Mouse (Mus musculus): Measurements from ENCODE around the gene Larp4. TPM values are rescaled to one million over a fixed set of nuclear protein-coding genes. Genes with fewer than 3 reads are reported as not detected.
A peak's percentile ranks its signal among the peaks of the same experiment; 100 is the strongest.
"Not testable (repeated sequence)": the region's sequence is repeated elsewhere in the genome, so short reads cannot be mapped to it uniquely, and the experiment has no call there.

Gene Larp4
- total RNA-seq (2021): 10 to 100 TPM; 48.6 to 61.9 TPM
- long read RNA-seq, experiment 1, full-length matches to known transcripts: 11 of 28 reads
- long read RNA-seq, experiment 1, partial matches to known transcripts: 1 of 28 reads
- long read RNA-seq, experiment 1, other reads (novel, unspliced or antisense): 16 of 28 reads
- long read RNA-seq, experiment 2, full-length matches to known transcripts: 11 of 26 reads
- long read RNA-seq, experiment 2, partial matches to known transcripts: 2 of 26 reads
- long read RNA-seq, experiment 2, other reads (novel, unspliced or antisense): 13 of 26 reads

DNA sequence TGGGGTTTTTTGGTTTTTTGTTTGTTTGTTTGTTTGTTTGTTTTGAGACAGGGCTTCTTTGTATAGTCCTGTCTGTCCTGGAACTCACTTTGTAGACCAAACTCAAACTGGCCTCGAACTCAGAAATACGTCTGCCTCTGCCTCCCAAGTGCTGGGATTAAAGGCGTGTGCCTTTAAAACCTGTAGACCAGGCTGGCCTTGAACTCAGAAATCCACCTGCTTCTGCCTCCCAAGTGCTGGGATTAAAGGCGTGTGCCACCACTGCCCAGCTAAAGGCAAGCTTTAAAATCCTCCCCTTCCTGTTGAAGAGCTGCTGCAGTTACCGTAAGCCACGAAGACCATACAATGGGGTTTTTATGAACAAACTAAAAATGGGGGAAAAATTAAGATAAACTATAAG lies at the start of gene Larp4:
TSS of gene Larp4 (plus strand) at position 301 of the 400 bp plus-strand sequence.
- Histone ChIP-seq H3K4me3 (peak within 1 kb of the TSS; percentile 19; the same call in 1 of the 2 replicates), H3K27ac (peak within 1 kb of the TSS; percentile 61)
- intact Hi-C loops (cut with DNase I): loop anchor here (5.0 kb wide), 1 partner anchor 648 kb away; the partner anchor contains the start of gene Dazap2
- not testable (repeated sequence) for DNase-seq

DNA sequence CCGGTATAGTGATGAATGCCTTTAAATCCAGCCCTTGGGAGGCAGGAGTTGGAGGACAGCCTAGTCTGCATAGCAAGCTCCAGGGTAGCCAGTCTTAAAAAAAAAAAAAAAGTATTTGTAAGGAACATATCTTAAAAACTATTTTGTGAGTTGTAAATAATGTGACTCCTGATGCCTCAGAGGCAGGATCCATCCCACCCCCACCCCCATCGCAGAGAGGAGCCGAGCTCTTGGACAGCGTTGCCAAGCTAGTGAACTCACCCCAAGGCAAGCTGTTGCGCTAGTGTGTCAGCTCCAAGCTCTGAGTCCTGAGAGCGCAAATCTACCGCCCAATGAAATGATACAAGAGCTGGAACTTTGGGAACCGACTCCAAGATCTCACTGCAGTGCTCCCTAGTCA lies 38.6 kb upstream of the Larp4 start:
- no peak for DNase-seq
- Histone ChIP-seq H3K27ac (no peak overlapping the region), H3K4me3 (no peak overlapping the region)
- intact Hi-C loops (cut with DNase I): no loop called here
- TF ChIP-seq CTCF (IDR thresholded peaks at IDR 0.05): no peak

DNA sequence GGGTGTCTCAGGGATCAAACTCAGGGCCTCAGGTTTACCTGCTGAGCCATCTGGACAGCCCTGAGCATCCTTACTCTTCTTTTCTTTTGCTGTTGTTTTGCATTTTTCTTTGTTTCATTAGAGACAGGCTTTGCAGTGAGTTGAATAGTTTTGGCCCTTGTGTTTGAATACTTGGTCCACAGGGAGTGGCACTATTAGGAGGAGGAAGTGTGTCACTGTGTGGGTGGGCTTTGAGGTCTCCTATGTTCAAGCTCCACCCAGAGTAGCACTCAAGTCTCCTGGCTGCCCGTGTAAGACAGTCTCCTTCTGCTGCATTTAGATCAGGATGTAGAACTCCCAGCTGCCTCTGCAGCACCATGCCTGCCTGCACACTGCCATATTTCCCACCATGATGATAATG lies 35.4 kb upstream of the Larp4 start:
- no peak for TF ChIP-seq CTCF (IDR thresholded peaks at IDR 0.05)
- Histone ChIP-seq H3K4me3 (no peak overlapping the region), H3K27ac (no peak overlapping the region)
- no peak for DNase-seq
- intact Hi-C loops (cut with DNase I): no loop called here

DNA sequence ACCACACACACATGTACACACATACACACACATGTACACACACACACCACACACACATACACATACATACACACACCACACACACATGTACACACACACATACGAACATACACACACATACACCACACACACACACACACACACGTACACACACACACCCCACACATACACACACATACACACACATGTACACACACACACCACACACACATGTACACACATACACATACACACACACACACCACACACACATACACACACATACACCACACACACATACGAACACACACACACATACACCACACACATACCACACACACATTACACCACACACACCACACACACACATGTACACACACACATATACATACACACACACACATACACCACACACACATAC lies 33.2 kb upstream of the Larp4 start:
- no peak overlapping the region for H3K4me3 ChIP-seq
- no peak for TF ChIP-seq CTCF (IDR thresholded peaks at IDR 0.05)
- intact Hi-C loops (cut with DNase I): no loop called here
- DNase-seq: no peak
- no peak overlapping the region for H3K27ac ChIP-seq

DNA sequence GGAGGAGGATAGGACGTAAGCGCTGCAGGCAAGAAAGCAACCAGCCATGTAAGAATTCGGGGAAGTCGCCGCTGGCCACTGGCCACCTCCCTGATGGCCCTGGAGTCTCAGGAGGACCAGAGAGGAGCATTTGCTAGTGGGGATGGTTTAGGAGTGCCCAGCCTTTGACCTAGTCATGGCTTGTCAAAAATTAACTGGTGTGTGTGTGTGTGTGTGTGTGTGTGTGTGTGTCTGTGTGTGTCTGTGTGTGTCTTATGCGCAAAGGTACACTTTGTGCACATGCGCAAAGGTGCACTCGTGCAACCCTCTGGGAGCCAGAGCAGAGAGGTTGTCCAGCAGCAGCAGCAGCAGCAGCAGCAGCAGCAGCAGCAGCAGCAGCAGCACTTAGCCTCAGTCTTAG lies 32.0 kb upstream of the Larp4 start:
- Histone ChIP-seq H3K27ac (no peak overlapping the region), H3K4me3 (no peak overlapping the region)
- no peak for DNase-seq
- intact Hi-C loops (cut with DNase I): no loop called here
- no peak for TF ChIP-seq CTCF (IDR thresholded peaks at IDR 0.05)

DNA sequence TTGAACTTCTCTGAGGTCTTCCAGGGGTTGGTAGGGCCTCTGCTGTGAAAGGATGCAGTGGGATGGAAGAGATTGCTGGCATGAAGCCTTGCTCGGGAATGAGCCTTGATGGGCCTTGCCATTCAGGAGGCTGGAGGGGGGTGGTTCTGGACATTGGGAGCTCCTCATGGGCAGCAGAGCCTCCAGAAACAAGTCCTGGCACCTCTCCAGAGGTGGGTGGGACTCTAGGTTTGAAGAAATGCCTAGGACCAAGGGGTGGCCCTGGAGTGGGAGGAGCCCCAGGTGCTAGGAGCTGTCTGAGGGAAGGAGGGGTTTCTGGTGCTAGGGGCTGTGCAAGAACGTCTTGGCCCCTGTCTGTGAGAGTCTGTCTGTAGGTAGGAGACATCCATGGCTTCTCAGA lies 29.4 kb upstream of the Larp4 start:
- DNase-seq: no peak
- TF ChIP-seq CTCF (IDR thresholded peaks at IDR 0.05): no peak
- Histone ChIP-seq H3K27ac (no peak overlapping the region), H3K4me3 (no peak overlapping the region)
- intact Hi-C loops (cut with DNase I): no loop called here

DNA sequence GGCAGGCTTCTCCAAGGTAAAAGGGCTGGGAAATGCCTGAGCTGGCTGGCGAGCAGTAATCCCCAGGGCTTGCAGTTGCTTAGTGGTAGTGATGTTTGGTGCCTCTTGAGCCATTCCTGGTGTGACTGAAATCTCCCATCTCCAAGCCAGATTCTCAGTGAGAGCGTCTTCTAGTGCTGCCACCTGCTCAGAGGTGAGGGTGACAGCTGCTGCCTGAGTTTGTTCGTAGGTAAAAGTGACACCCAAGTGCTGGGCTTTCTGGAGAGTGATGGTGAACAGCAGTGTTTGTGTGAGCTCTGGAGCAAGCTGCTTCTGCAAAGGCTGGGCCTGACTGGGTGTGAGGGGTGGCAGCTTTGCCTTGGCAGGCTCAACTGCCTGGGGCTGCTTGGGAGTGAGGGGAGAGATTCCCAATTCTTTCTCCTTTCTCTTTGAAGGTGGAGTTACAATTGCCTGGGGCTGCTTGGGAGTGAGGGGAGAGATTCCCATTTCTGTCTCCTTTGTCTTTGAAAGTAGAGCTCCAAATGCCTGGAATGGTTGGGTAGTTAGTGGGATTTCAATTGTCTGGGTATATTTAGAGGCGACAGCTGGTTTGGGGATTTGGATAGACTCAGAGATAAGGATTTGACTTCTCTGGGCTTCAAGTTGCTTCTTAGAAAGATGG lies 28.8 kb upstream of the Larp4 start:
- Histone ChIP-seq H3K27ac (no peak overlapping the region), H3K4me3 (no peak overlapping the region)
- no peak for TF ChIP-seq CTCF (IDR thresholded peaks at IDR 0.05)
- intact Hi-C loops (cut with DNase I): no loop called here
- no peak for DNase-seq

DNA sequence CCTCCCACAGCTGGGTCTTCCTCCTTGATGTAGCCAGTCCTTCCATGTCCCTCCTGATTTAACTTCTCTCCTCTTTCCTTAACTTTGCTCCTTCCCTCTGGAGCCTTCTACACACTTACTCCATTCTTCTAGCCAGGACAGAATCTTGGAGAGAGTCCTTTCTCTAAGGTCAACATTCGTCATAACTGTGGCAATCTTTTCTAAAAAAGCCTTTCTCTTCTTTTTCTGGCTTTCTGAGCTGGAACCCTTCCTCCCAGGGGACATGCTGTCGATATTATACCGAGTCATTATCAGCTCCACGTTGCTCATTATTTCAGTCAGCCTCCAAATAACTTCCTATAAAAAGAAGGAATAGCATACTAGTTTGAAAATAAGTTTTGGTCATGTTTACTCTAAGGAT lies 14.5 kb upstream of the Larp4 start:
- intact Hi-C loops (cut with DNase I): no loop called here
- no peak for DNase-seq
- no peak overlapping the region for H3K4me3 ChIP-seq

DNA sequence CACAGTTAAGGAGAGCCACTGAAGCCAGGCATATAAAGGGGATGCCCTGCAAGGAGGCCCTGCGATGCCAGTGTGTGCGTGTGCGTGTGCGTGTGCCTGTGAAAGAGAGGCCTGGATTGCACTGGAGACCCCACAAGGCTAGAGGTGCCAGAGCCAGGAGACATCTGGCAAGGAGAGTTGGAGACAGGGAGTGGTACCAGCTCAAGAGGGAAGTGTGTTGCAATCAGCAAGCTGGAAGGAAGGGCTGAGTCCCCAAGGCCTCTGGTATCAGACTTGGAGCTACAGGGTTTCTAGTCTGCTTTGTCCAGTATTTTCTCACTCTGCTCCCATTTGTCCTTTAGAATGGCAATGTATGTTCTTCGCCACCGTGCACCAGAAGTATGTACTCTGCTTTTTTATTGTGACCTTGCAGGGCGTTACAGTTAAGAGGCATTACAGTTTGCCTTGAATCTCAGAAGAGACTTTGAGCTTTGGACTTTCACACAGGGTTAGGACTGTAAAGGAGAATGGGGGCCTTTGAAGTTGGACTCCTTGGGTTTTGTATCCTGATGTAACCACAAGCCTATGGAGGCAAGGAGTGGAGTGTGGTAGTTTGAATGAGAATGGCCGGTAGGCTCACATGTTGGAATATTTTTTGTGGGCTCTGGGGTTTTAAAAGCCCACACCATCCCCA lies 4.6 kb upstream of the Larp4 start:
- intact Hi-C loops (cut with DNase I): no loop called here
- Histone ChIP-seq H3K4me3 (no peak overlapping the region), H3K27ac (peak overlapping the region; percentile 16; the same call in 1 of the 2 replicates)
- peak; percentile 39 for DNase-seq
- TF ChIP-seq CTCF (IDR thresholded peaks at IDR 0.05): no peak

More for the DNA sequence above, 14.5 kb upstream of the Larp4 start:
- no peak overlapping the region for H3K27ac ChIP-seq
- TF ChIP-seq CTCF (IDR thresholded peaks at IDR 0.05): no peak

DNA sequence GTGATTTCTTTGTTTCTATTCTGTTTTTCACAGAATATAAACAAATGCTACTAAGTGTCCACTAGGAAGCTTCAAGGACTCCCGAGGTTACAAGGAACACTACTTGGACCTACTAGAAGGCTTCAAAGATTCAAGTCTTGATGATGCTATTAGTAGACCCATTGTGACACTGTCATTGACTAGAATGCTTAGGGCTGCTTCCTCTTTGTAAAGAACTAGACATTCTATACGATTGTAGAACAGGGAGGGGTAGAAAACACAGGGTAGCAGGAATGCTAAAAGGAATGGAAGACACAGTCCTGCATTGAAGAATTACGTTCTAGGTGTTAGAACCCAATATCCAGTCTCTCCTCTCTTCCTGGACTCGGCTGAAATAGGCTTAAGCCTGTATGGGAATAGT lies 2.9 kb upstream of the Larp4 start, which contains the start of gene Fam186a:
TSS of gene Fam186a (minus strand) at position 101 of the 400 bp plus-strand sequence.
- intact Hi-C loops (cut with DNase I): no loop called here
- no peak for TF ChIP-seq CTCF (IDR thresholded peaks at IDR 0.05)
- Histone ChIP-seq H3K27ac (no peak within 1 kb of the TSS), H3K4me3 (no peak within 1 kb of the TSS)
- DNase-seq: no peak

DNA sequence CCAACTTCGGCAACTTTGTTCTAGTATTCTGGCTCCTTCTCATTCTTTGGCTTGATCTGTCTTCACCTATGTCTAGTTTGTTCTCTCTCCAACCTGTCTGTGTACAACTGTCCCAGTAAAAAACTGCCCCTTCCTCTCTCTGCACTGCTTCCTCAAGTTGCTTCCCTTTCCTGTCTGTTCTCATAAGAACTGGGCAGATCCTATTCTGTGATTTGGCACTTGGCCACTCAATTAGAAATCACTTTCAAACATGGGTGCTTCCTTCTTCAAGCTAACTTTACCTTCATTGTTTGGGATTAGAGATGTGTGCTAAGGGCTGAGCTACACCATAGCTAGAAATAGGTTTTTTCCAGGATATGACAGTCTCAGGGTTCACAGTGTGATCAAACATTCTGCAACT lies 741 bp downstream of the Larp4 start:
- intact Hi-C loops (cut with DNase I): loop anchor here (5.0 kb wide), 1 partner anchor 647 kb away; the partner anchor contains the start of gene Dazap2
- no peak for TF ChIP-seq CTCF (IDR thresholded peaks at IDR 0.05)

DNA sequence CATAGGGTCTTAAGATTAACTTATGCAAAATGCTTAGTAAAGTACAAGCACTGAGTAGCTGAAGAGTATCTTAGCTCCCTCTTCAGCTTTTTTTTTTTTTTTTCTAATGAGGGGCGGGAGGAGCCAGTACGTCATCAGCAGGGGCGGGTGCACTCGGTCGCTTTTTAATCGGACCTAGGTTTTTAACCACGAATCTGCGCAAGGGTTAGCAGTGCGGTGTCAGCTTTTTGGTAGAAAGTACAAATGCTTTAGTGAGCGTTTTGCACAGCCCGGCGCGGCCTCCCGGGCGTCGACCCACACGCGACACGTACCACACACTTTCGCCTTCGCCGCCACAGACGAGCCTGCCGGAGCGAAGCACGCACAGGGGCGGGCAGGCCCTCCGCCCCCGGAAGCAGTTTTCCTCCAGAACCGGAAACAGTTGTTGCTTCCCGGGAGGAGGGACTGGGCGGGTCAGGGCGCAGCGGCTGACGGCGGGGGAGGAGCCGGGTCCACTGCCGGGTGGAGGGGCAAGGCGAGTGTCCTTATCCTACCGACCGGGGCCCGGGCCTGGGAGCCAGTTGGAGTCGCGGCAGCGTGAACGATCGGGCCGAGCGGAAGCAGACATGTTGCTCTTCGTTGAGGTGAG lies 2.6 kb downstream of the Larp4 start:
- TF ChIP-seq CTCF (IDR thresholded peaks at IDR 0.05): no peak
- H3K27ac ChIP-seq: peak overlapping the region; percentile 99
- DNase-seq: peak; percentile 98
- intact Hi-C loops (cut with DNase I): loop anchor here (5.0 kb wide), 1 partner anchor 645 kb away; the partner anchor contains the start of gene Dazap2
- H3K4me3 ChIP-seq: peak overlapping the region; percentile 97

More for the DNA sequence above, 741 bp downstream of the Larp4 start:
- Histone ChIP-seq H3K27ac (peak overlapping the region; percentile 61), H3K4me3 (peak overlapping the region; percentile 19; the same call in 1 of the 2 replicates)
- no peak for DNase-seq

All from gastrocnemius, adult 2 months (tissue).